Mouse (Mus musculus) CH12.LX (cell line): ENCODE data around the gene Prkca. TPM values are rescaled to one million over a fixed set of nuclear protein-coding genes. Genes with fewer than 3 reads are reported as not detected.
A peak's percentile ranks its signal among the peaks of the same experiment; 100 is the strongest.

Source experiments
- DNase-seq: peaks from one replicate; pipeline ENCODE4 v3.0.0-alpha.2; 2013; ENCODE audit errors: extremely low read depth
- H3K27ac ChIP-seq: 2 replicates; pipeline ENCODE4 v1.5.1; 2012; ENCODE audit warnings: low read depth, mild to moderate bottlenecking, control low read depth, moderate library complexity; ENCODE audit not compliant: insufficient read depth
- H3K27me3 ChIP-seq: replicated peaks from 2 replicates; pipeline ENCODE3; 2012; ENCODE audit warnings: inconsistent platforms
- H3K36me3 ChIP-seq, 2 experiments: replicated peaks in 1 of 2; 2 replicates each; pipeline versions ENCODE3 to v1.6.1; 2012; ENCODE audit warnings: inconsistent platforms in 1 of 2, low read length in 1 of 2, mild to moderate bottlenecking in 1 of 2, mixed read lengths in 1 of 2, moderate library complexity in 1 of 2; ENCODE audit not compliant: control insufficient read depth in 1 of 2, insufficient read depth in 1 of 2
- H3K4me1 ChIP-seq, 2 experiments: 2 replicates each; pipeline ENCODE4 v1.6.1; 2012; ENCODE audit warnings: inconsistent platforms in 1 of 2, moderate library complexity in 1 of 2; ENCODE audit not compliant: insufficient read depth in 2 of 2, control insufficient read depth in 1 of 2
- H3K4me2 ChIP-seq: 2 replicates; pipeline ENCODE4 v1.6.1; 2012; ENCODE audit warnings: low read depth, mild to moderate bottlenecking, control low read depth; ENCODE audit not compliant: poor library complexity, insufficient read depth, severe bottlenecking
- H3K4me3 ChIP-seq, 3 experiments: fragments of 150-350 bp in 1 of 3; sonication (generic) in 1 of 3; replicated peaks in 1 of 3; 2 replicates each; pipeline versions ENCODE3 to v1.5.1; 2011 to 2012; ENCODE audit warnings: low read depth in 2 of 3, low read length in 2 of 3, mild to moderate bottlenecking in 2 of 3, moderate library complexity in 2 of 3, control low read depth in 1 of 3, improper control_type of control experiment in 1 of 3, inconsistent platforms in 1 of 3, mixed read lengths in 1 of 3; ENCODE audit not compliant: poor library complexity in 1 of 3
- H3K79me2 ChIP-seq: replicated peaks from 2 replicates; pipeline ENCODE4 v1.6.1; 2012; ENCODE audit warnings: mild to moderate bottlenecking, moderate library complexity; ENCODE audit not compliant: control insufficient read depth, poor library complexity, insufficient read depth, severe bottlenecking; ENCODE audit errors: extremely low read depth
- H3K9ac ChIP-seq: 2 replicates; pipeline ENCODE4 v1.6.1; 2012; ENCODE audit warnings: low read depth, mild to moderate bottlenecking, control low read depth, moderate library complexity; ENCODE audit not compliant: insufficient read depth
- H3K9me3 ChIP-seq: replicated peaks from 2 replicates; pipeline ENCODE3; 2012; ENCODE audit warnings: low read length, inconsistent platforms, mixed read lengths
- CHD1 ChIP-seq: IDR thresholded peaks from 2 replicates; pipeline ENCODE4 v1.6.1; 2012; ENCODE audit warnings: low read depth, low read length, improper control_type of control experiment, inconsistent platforms
- CTCF ChIP-seq, 2 experiments: IDR thresholded peaks in 1 of 2; conservative IDR thresholded peaks in 1 of 2; 2 replicates each; pipeline ENCODE4 v1.5.1; 2011 to 2012; ENCODE audit warnings: low read depth in 2 of 2, low read length in 2 of 2, improper control_type of control experiment in 1 of 2, inconsistent platforms in 1 of 2, mild to moderate bottlenecking in 1 of 2, moderate library complexity in 1 of 2
- IRF4 ChIP-seq: IDR thresholded peaks from 2 replicates; pipeline ENCODE4 v1.6.1; 2014; ENCODE audit warnings: low read depth, mild to moderate bottlenecking, inconsistent platforms, low read length, improper control_type of control experiment
- JUN ChIP-seq: IDR thresholded peaks from 2 replicates; pipeline ENCODE4 v1.6.1; 2011; ENCODE audit warnings: low read depth, mild to moderate bottlenecking, low read length, improper control_type of control experiment, moderate library complexity; ENCODE audit not compliant: insufficient read depth
- MYC ChIP-seq: IDR thresholded peaks from 2 replicates; pipeline ENCODE4 v1.6.1; 2011; ENCODE audit warnings: low read depth, mild to moderate bottlenecking, improper control_type of control experiment, low read length
- PAX5 ChIP-seq: IDR thresholded peaks from 2 replicates; pipeline ENCODE4 v1.6.1; 2012; ENCODE audit warnings: low read length, inconsistent platforms, mixed read lengths
- POLR2A ChIP-seq: IDR thresholded peaks from 2 replicates; pipeline ENCODE4 v1.6.1; 2011; ENCODE audit warnings: low read depth, mild to moderate bottlenecking, improper control_type of control experiment, low read length
- POLR2AphosphoS2 ChIP-seq: IDR thresholded peaks from 2 replicates; pipeline ENCODE4 v1.6.1; 2011; ENCODE audit warnings: low read depth, low read length, improper control_type of control experiment
- RAD21 ChIP-seq: IDR thresholded peaks from 2 replicates; pipeline ENCODE4 v1.6.1; 2011; ENCODE audit warnings: low read depth, mild to moderate bottlenecking, low read length, improper control_type of control experiment, moderate library complexity
- RCOR1 ChIP-seq: conservative IDR thresholded peaks from 2 replicates; pipeline ENCODE4 v1.6.1; 2012; ENCODE audit warnings: low read depth, mild to moderate bottlenecking, inconsistent platforms, low read length, improper control_type of control experiment
- SIN3A ChIP-seq: IDR thresholded peaks from 2 replicates; pipeline ENCODE4 v1.6.1; 2012; ENCODE audit warnings: low read length, improper control_type of control experiment, inconsistent platforms
- SMC3 ChIP-seq: IDR thresholded peaks from 2 replicates; pipeline ENCODE4 v1.6.1; 2011; ENCODE audit warnings: low read depth, low read length, improper control_type of control experiment
- TCF12 ChIP-seq: IDR thresholded peaks from 2 replicates; pipeline ENCODE4 v1.6.1; 2014; ENCODE audit warnings: low read depth, mild to moderate bottlenecking, inconsistent platforms, low read length, improper control_type of control experiment
- UBTF ChIP-seq: IDR thresholded peaks from 2 replicates; pipeline ENCODE4 v1.6.1; 2012; ENCODE audit warnings: low read depth, mild to moderate bottlenecking, inconsistent platforms, low read length, improper control_type of control experiment, moderate library complexity
- ZC3H11A ChIP-seq: IDR thresholded peaks from 2 replicates; pipeline ENCODE4 v1.6.1; 2012; ENCODE audit warnings: low read depth, mild to moderate bottlenecking, inconsistent platforms, low read length, improper control_type of control experiment
- ZMIZ1 ChIP-seq: IDR thresholded peaks from 2 replicates; pipeline ENCODE4 v1.6.1; 2012; ENCODE audit warnings: low read depth, mild to moderate bottlenecking, inconsistent platforms, low read length, improper control_type of control experiment
- ZNF384 ChIP-seq: IDR thresholded peaks from 2 replicates; pipeline ENCODE4 v1.6.1; 2012; ENCODE audit warnings: low read depth, low read length, improper control_type of control experiment, inconsistent platforms
- dilution Hi-C: fragments of 300-500 bp; cut with MboI; formaldehyde crosslinking; loops from 2 replicates; pipeline ENCODE4 v1.14.3; 2020; ENCODE audit warnings: low sequenced_read_pairs; ENCODE audit not compliant: extremely low pct_unique_long_range_greater_than_20kb, extremely low pct_ligation_motif_present
- in situ Hi-C: fragments of 300-500 bp; cut with MboI; formaldehyde crosslinking; loops from 3 replicates; pipeline ENCODE4 v1.14.3; 2019; ENCODE audit warnings: low sequenced_read_pairs, low pct_ligation_motif_present, low pct_unique_long_range_greater_than_20kb, mixed read lengths
- polyA plus RNA-seq: library from polyadenylated mRNA; unstranded; fragments of >175 nt; gene quantifications from 2 replicates; pipeline ENCODE4 v1.2.1, GENCODE M21; 2012; ENCODE audit warnings: low read depth; ENCODE audit not compliant: insufficient read length
- total RNA-seq, 2 experiments: library from RNA; depleted of rRNA; stranded (reverse); fragments of 300-350 nt in 1 of 2; fragments of >200 nt in 1 of 2; gene quantifications; 2 replicates each; pipeline ENCODE4 v1.2.3; 2012 to 2014

Gene Prkca
- total and polyA plus RNA-seq, 3 experiments = 40.0 to 107 (median 43.7) TPM

DNA sequence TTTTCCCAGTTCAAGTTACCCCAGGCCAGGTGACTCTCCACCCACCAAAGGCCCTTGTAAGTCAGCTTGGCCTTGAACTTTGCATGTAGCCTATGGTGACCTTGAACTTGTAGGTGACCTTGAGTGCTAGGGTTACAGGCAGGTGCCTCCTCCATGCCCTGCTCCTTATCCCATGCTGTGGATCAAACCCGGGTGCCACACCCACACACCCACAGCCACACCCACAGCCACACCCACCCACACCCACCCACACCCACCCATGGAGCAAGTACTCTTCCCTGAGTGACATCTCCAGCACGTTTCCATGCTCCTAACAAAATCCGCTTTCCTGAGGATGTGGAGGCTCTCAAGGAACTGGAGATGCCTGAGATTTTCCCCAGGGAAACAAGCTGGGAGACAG is 344.8 kb downstream of the Prkca start:
- H3K4me2 ChIP-seq = no peak overlapping the region
- no peak for DNase-seq
- no peak overlapping the region for H3K27ac ChIP-seq
- H3K4me1 ChIP-seq = peaks cover 13 to 39% of the 10 kb centered on the region in 2 experiments
- no peak for TF ChIP-seq CHD1
- no peak for TF ChIP-seq RCOR1
- TF ChIP-seq IRF4 = no peak
- no peak for TF ChIP-seq PAX5
- TF ChIP-seq SIN3A = no peak
- no peak for TF ChIP-seq MYC
- no peak for TF ChIP-seq TCF12
- TF ChIP-seq CTCF (conservative IDR thresholded peaks at IDR 0.05 in 1 of 2, IDR thresholded peaks at IDR 0.05 in 1 of 2; ENCODE audit: low read depth in 2 of 2, low read length in 2 of 2) = no peak
- no peak for TF ChIP-seq POLR2AphosphoS2
- TF ChIP-seq POLR2A = no peak
- no peak for TF ChIP-seq JUN
- no peak for TF ChIP-seq UBTF
- no peak for TF ChIP-seq ZNF384
- TF ChIP-seq ZMIZ1 = no peak
- H3K36me3 ChIP-seq = peaks cover 8 to 82% of the 10 kb centered on the region in 2 experiments
- no peaks in the 10 kb centered on the region for H3K27me3 ChIP-seq
- H3K79me2 ChIP-seq = no peaks in the 10 kb centered on the region
- H3K4me3 ChIP-seq = no peak overlapping the region
- H3K9ac ChIP-seq = no peak overlapping the region
- dilution Hi-C loops = no loop called here
- no peaks in the 10 kb centered on the region for H3K9me3 ChIP-seq
- in situ Hi-C loops = loop anchor here (10.0 to 25.0 kb wide), 2 partner anchors 362 to 484 kb away; no protein-coding TSS in a partner anchor

DNA sequence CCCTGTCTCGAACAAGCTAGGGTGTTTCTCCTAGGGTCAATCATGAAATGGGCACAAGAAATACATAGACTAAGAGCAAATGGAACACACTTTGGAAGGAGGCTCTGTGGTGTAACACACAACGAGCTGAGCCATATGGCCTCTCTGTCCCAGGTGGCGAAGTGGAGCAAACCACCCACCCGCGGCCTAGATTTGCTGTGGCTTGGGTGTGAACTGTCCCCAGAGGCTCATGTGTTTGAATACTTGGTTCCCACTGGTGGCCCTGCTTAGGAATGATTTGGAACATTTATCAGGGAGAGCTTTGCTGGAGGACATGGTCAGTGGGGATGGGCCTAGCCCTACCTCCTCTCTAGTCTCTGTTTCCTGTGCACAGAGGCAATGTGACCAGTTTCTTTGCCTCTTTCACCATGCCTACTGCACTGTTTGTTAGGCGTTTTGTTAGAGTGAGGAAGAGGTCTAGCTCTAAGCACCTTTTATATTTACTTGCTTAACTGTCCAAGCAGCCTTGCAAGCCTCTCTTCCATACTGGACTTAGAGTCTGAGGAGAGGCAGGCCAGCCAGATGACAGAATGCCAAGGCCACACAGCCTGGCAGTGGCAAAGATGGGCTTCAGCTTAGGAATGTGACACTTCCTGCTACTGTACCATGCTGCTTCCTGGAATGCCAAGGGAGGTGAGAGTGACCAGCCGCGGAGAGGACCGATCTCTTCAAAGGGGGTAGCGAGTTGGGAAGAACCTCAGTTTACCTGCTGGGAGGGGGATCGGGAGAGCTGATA is 346.6 kb downstream of the Prkca start:
- H3K4me3 ChIP-seq = no peak overlapping the region
- H3K79me2 ChIP-seq = no peaks in the 10 kb centered on the region
- DNase-seq = no peak
- H3K4me2 ChIP-seq = no peak overlapping the region
- no peak overlapping the region for H3K9ac ChIP-seq
- no peak for TF ChIP-seq ZMIZ1
- peaks cover 13 to 40% of the 10 kb centered on the region in 2 experiments for H3K4me1 ChIP-seq
- no peak overlapping the region for H3K27ac ChIP-seq
- peaks cover 14 to 84% of the 10 kb centered on the region in 2 experiments for H3K36me3 ChIP-seq
- H3K27me3 ChIP-seq = no peaks in the 10 kb centered on the region
- dilution Hi-C loops = no loop called here
- no peaks in the 10 kb centered on the region for H3K9me3 ChIP-seq
- in situ Hi-C loops = loop anchor here (10.0 to 25.0 kb wide), 2 partner anchors 360 to 482 kb away; no protein-coding TSS in a partner anchor

DNA sequence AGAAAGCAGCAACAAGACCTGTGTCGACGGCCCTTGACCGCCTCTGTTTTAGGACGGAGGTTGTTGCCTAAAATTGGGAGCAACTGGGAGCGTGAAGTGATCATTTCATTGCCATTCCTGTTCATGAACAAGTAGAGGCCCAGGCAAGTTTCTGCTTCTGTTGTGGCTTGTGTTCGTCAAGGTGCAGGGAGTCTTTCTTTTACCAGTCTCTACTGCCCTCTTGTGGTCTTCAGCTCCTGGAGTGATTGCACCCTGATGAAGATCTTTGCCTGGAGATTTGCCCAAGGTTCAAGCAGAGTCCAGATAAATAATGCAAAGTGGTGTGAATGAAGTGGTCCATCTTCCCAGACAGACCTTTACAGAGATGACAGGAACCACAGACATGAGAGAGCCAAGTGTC is 349.2 kb downstream of the Prkca start:
- peaks cover 14 to 86% of the 10 kb centered on the region in 2 experiments for H3K36me3 ChIP-seq
- in situ Hi-C loops (loop anchor here (5.0 to 25.0 kb wide), 3 partner anchors 127 to 480 kb away; no protein-coding TSS in a partner anchor), dilution Hi-C loops (no loop called here)
- no peak overlapping the region for H3K4me2 ChIP-seq
- H3K27me3 ChIP-seq = no peaks in the 10 kb centered on the region
- no peak overlapping the region for H3K4me3 ChIP-seq
- no peaks in the 10 kb centered on the region for H3K9me3 ChIP-seq
- no peak overlapping the region for H3K27ac ChIP-seq
- peaks cover 13 to 40% of the 10 kb centered on the region in 2 experiments for H3K4me1 ChIP-seq
- no peak overlapping the region for H3K9ac ChIP-seq
- peak; percentile 81 for DNase-seq
- no peak for TF ChIP-seq UBTF
- TF ChIP-seq ZMIZ1 = no peak
- TF ChIP-seq CTCF (conservative IDR thresholded peaks at IDR 0.05 in 1 of 2, IDR thresholded peaks at IDR 0.05 in 1 of 2; ENCODE audit: low read depth in 2 of 2, low read length in 2 of 2) = peak; percentile 78 to 98
- peak; percentile 95 for TF ChIP-seq RAD21
- TF ChIP-seq SMC3 = peak; percentile 92
- TF ChIP-seq IRF4 = peak; percentile 41; the same call in 1 of the 2 replicates
- peak; percentile 32; the same call in 1 of the 2 replicates for TF ChIP-seq ZC3H11A
- TF ChIP-seq, all 38 proteins: peak for 5
- H3K79me2 ChIP-seq = no peaks in the 10 kb centered on the region
